Mouse (Mus musculus) erythroid progenitor cell, adult 5-6 weeks (primary cell): Measurements from ENCODE around the gene Rasgef1b. TPM values are rescaled to one million over a fixed set of nuclear protein-coding genes. Genes with fewer than 3 reads are reported as not detected.

Source experiments
- ATAC-seq: replicated peaks from 2 replicates; pipeline ENCODE4 v1.8.0; 2016; ENCODE audit warnings: moderate number of reproducible peaks, mild to moderate bottlenecking, moderate TSS enrichment, inconsistent platforms; ENCODE audit not compliant: poor library complexity, low FRiP score, severe bottlenecking
- total RNA-seq, 2 experiments: library from RNA; stranded (forward) in 1 of 2; stranded (reverse) in 1 of 2; fragments of 150-400 nt in 1 of 2; fragments of 186-747, 209-891 nt in 1 of 2; gene quantifications; 2 replicates each; pipeline versions ENCODE4 v1.2.3 to v1.2.4; 2015 to 2017; ENCODE audit warnings: low replicate concordance in 2 of 2

Gene Rasgef1b
- total RNA-seq, 2 experiments from 2014 or later: 0.42 TPM; not detected in 1

GRCm38 (mm10) chr5:99711947-99712346, 16.9 kb downstream of the Rasgef1b start:
- no peak for ATAC-seq

- ATAC-seq: no peak
Measured at GRCm38 (mm10) chr5:99708706-99709105, 20.2 kb downstream of the Rasgef1b start.

- ATAC-seq: no peak
Measured at GRCm38 (mm10) chr5:99707261-99707660, 21.6 kb downstream of the Rasgef1b start.

- no peak for ATAC-seq
Measured at GRCm38 (mm10) chr5:99701811-99702210, 27.1 kb downstream of the Rasgef1b start.

- no peak for ATAC-seq
Measured at GRCm38 (mm10) chr5:99694712-99695360, 34.0 kb downstream of the Rasgef1b start.

- ATAC-seq: no peak
Measured at GRCm38 (mm10) chr5:99689909-99690308, 39.0 kb downstream of the Rasgef1b start.

DNA sequence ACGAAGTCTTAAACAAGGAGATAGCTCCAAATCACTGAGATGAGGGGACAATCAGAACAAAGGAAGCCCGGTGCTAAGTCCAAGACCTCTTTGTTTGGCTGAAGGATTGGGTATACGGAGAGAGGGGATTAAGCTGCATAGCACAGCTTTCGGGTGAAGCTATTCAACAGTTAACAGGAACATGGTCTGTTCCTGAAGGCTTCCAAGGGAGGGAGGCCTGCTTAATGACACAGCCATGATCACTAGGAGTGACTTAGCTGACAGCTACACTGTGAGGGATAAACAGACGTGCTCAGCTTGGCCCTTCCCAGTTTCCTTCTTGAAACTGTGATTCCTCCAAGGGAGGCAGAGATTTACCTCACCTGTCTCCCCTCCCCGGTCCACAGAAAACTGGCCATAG, 41.0 kb downstream of the Rasgef1b start:
- ATAC-seq: no peak

DNA sequence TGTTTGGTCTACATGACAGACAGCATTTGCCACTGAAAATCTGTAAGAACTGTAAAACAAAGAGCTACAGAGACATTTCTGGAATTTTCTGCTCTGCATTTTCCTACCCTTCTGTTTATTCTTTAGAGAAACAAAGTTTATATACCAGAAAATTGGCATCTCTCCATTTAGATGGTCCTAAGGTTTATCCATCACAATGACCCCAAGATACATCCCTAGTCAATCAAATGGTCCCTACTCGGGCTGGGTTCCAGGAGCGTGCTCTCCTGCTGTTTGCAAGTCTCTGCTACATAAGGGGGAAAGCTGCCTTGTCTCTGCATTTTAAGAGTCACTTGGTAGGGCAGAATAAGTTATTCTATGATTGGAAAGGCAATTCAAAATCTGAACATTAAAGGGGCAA, 44.8 kb downstream of the Rasgef1b start:
- no peak for ATAC-seq

DNA sequence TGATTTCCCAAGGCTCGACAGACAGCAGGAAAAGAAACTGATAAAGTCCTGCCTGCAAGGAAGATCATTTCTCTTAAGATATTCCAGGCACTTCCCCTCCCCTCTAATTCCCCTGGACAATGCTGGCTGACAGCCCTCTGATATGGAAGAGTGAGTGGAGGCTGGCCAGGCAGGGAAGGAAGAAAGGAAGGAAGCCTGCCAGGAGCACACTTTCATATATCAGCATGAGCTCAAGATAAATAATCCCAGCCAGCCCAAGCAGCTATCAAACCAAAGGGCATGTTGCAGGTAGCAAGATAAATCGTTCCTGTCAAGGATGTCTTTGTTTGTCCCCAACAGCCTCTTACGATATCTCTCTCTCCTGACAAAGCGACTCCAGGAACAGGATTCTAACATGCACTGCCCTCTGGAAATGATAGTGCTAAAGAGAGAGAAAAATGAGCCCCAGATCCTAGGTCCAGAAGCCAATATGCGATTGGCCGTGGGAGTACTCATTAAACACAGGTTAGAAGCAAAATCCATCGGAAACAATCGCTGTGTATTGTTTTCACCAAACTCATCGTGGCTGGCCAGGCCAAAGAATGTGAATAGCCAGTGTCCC, 58.8 kb downstream of the Rasgef1b start:
- no peak for ATAC-seq

DNA sequence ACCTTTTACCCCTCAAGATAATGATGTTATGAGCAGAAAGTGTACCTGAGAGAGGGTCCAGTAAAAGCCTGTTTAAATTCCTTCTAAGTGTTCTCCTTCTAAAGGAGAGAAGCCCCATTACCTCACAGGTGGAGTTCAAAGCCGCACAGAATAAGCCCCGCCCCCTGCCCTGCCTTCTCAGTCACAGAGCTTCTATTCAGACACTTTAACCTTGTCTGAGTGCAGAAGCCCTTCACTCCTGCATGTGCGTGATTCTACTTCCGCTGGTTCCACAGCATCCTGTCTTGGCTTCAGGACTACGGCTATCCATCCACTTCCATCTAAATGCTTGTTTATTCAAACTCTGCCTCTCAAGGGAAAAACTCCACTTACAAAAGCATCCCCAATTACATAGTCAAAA, 72.8 kb downstream of the Rasgef1b start:
- no peak for ATAC-seq

DNA sequence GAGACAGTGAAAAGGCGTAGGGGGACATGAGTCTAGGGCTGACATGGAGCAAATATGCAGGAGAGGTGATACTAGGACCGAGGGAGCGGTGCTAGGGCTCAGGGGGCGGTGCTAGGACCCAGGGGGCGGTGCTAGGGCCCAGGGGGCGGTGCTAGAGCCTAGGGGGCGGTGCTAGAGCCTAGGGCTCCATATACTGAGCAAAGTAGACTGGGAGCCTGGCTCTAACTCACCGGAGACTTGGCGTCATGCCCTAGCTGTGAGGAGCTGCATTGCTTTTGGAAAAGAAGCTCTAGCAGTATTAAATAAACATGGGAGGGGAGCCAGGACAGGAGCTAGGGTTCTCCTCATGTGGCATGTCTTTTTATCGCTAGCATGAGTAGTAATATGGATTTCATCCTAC, 75.9 kb downstream of the Rasgef1b start:
- no peak for ATAC-seq

DNA sequence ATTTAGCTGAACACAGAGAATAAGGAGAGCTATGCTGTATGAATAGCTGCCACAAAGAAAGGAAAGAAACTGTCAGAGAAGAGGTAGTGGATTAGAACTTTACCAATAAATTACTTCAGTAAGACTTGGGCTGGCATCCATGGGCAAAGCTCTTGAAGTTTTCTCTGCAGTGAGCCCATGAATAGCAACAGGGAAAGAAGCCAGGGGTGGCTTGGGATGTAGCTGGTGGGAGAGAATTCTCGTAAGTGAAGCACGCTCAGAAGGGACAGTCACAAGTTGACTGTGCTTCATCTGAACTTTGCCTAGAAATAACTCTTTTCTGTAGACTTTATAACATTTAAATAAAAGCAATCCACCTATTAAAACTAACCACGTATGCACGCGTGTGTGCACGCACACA, 87.5 kb downstream of the Rasgef1b start:
- ATAC-seq: no peak

DNA sequence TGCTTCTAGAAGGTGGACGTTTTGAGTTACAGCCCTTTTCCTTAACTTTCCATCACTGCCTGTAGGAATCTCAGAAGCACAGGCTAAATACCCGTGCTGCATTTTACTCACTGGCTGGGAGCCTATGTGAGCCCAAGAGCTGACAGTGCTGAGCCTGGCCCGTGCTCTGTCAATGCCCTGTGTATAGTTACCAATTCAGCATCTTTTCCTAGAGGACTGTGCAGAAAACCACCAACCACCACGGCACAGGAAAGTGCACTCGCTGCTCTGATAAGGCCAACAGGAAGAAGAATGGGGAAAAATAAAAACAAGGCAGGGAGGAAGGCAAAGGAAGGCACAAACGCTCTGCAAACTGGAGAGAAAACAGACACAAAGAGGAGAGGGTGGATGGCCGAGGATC, 92.3 kb downstream of the Rasgef1b start:
- no peak for ATAC-seq

- ATAC-seq: no peak
Measured at GRCm38 (mm10) chr5:99634010-99634541, 94.8 kb downstream of the Rasgef1b start.

GRCm38 (mm10) chr5:99633548-99633947, 95.3 kb downstream of the Rasgef1b start:
- no peak for ATAC-seq

- no peak for ATAC-seq
Measured at GRCm38 (mm10) chr5:99632649-99633310, 96.1 kb downstream of the Rasgef1b start.

DNA sequence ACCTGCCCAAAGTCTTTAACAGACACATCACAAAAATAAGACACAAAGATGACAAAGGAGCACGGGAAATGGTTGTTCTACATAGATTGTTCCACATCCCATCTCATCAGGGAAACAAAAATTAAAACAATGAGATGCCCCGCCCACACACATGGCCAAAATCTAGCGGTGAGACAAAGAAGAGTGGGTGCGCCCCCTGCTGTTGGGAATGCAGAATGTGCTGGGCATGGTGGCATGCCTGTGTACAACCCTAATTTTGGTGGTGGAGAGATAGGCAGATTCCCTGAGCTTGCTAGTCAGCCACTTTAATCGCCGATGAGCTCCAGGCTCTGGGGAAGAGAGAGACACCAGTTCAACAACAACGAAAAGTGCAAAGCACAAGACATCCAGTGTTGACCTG, 98.8 kb downstream of the Rasgef1b start:
- ATAC-seq: no peak

GRCm38 (mm10) chr5:99625603-99626002, 103.3 kb downstream of the Rasgef1b start:
- ATAC-seq: no peak

GRCm38 (mm10) chr5:99620771-99621170, 108.1 kb downstream of the Rasgef1b start:
- ATAC-seq: no peak

DNA sequence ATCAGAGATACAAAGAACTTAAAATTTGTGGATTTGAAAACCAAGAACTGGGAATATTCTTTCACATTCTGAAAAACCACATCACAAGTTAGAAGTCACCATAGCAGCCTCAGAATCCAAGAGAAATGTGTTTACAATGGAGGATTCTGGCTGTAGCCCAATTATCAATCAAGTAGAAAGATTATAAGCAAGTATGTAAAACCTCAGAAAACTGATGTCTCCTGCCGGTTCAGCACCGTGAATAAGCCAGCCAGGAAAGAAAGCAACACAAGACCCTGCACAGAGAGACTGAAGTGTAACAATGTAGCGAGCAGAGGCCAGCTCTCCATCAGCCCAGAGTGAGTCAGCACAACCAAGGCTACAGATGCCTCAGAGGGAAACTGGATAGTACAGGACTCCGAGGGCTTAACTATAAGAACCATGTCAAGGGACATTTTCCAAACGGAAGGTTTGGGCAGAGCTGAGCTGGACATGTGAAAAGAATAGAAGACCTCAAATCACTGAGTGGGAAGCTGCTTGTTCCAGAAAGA, 111.5 kb downstream of the Rasgef1b start:
- ATAC-seq: no peak
